In the genomic region with DNA sequence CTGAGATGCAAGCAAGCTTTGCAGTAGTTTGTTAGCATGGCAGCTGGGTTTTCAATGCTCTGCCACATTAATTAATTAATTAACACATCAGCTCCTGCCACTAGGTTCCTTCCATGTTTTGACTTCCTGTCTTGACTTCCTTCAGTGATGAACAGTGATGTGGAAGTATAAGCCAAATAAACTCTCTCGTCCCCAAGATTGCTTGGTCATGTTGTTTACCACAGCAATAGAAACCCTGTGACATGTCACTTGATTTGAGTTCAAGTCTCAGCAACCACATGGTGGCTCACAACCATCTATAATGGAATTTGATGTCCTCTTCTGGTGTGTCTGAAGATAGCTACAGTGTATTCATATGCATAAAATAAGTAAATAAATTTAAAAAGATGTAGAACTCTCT, we compare ENCODE assay signal across 14 mouse cellular contexts. TPM values are rescaled to one million over a fixed set of nuclear protein-coding genes. Genes with fewer than 3 reads are reported as not detected.
DNase-seq lines count a peak whose midpoint lies in the region; ATAC-seq and TF ChIP-seq lines count a peak whose summit lies in the region.
"Had no signal": no experiment of that assay in that cellular context is flagged by ENCODE, and none has a peak within 500 bp of the region (broad histone marks: within the 10 kb centered on the region; RNA-seq: fewer than 3 reads in every experiment).

No protein-coding gene starts in this region.

- no peak for DNase-seq in heart, embryonic 10.5 days (ENCODE audit: low spot score)
- peak; percentile 41 for DNase-seq in CD4-positive helper T cell, adult 2 months (ENCODE audit: low read depth, low spot score)
- DNase-seq in midbrain, postnatal 0 days (ENCODE audit: low spot score): no peak

- peaks cover 8% of the 10 kb centered on the region for H3K4me1 ChIP-seq in heart, embryonic 15.5 days (replicated peaks)
- no peaks in the 10 kb centered on the region for H3K4me1 ChIP-seq in heart, embryonic 10.5 days
- H3K4me1 ChIP-seq in bone marrow, adult 2 months (ENCODE audit: control insufficient read depth, insufficient read depth, low read length): peaks cover 6% of the 10 kb centered on the region
- H3K4me1 ChIP-seq in liver, embryonic 16.5 days (ENCODE audit: control insufficient read depth, low read depth, low read length): peaks cover 14% of the 10 kb centered on the region
- no peaks in the 10 kb centered on the region for H3K4me1 ChIP-seq in midbrain, postnatal 0 days (ENCODE audit: insufficient read depth, low read length)

- H3K9me3 ChIP-seq in heart, embryonic 15.5 days (replicated peaks): no peaks in the 10 kb centered on the region
- H3K9me3 ChIP-seq in heart, embryonic 10.5 days: no peaks in the 10 kb centered on the region
- no peaks in the 10 kb centered on the region for H3K9me3 ChIP-seq in liver, embryonic 16.5 days (replicated peaks; ENCODE audit: control insufficient read depth, low read length)
- H3K9me3 ChIP-seq in midbrain, postnatal 0 days (ENCODE audit: low read length): no peaks in the 10 kb centered on the region
- H3K9me3 ChIP-seq: hindbrain, embryonic 13.5 days; midbrain, embryonic 13.5 days; stomach, embryonic 15.5 days had no signal

- peaks cover 9% of the 10 kb centered on the region; the same call in 1 of the 2 replicates for H3K27me3 ChIP-seq in heart, embryonic 15.5 days
- H3K27me3 ChIP-seq in heart, embryonic 10.5 days (ENCODE audit: insufficient read depth, poor library complexity, severe bottlenecking): peaks cover 38% of the 10 kb centered on the region
- H3K27me3 ChIP-seq in liver, embryonic 16.5 days (ENCODE audit: control insufficient read depth, insufficient read depth, low read depth, low read length): no peaks in the 10 kb centered on the region
- H3K27me3 ChIP-seq in midbrain, postnatal 0 days (ENCODE audit: insufficient read depth, low read length): no peaks in the 10 kb centered on the region
- H3K27me3 ChIP-seq: stomach, embryonic 15.5 days had no signal

- no peak for TF ChIP-seq POLR2A in bone marrow, adult 2 months (IDR thresholded peaks at IDR 0.05; ENCODE audit: borderline replicate concordance, control insufficient read depth, low read depth, low read length)

- ATAC-seq in heart, embryonic 15.5 days (replicated peaks; ENCODE audit: insufficient number of reproducible peaks, insufficient read depth, low FRiP score, low read depth): no peak
- ATAC-seq in liver, embryonic 16.5 days (ENCODE audit: low read depth): peak; percentile 43
- no peak for ATAC-seq in megakaryocyte progenitor cell, adult 5-6 weeks (replicated peaks; ENCODE audit: poor library complexity)
- ATAC-seq in midbrain, postnatal 0 days (ENCODE audit: low FRiP score): no peak
- ATAC-seq: midbrain, embryonic 13.5 days had no signal

- no peak overlapping the region for H3K9ac ChIP-seq in heart, embryonic 15.5 days
- 0 out of 2 replicates have a peak overlapping the region, but pooled peaks have one; percentile 21 for H3K9ac ChIP-seq in liver, embryonic 16.5 days (ENCODE audit: low read depth, low read length)
- no peak overlapping the region for H3K9ac ChIP-seq in midbrain, postnatal 0 days (replicated peaks; ENCODE audit: low read length, poor library complexity, severe bottlenecking)
- H3K9ac ChIP-seq: midbrain, embryonic 13.5 days; stomach, embryonic 15.5 days had no signal

- TF ChIP-seq CTCF in bone marrow, adult 2 months (IDR thresholded peaks at IDR 0.05; ENCODE audit: control insufficient read depth, insufficient read depth, low read length): no peak
- TF ChIP-seq CTCF in midbrain, postnatal 0 days (IDR thresholded peaks at IDR 0.05): no peak

- H3K4me2 ChIP-seq in heart, embryonic 15.5 days: peak overlapping the region; percentile 55; the same call in 1 of the 2 replicates
- peak overlapping the region; percentile 80 for H3K4me2 ChIP-seq in liver, embryonic 16.5 days (ENCODE audit: low read depth, low read length)
- H3K4me2 ChIP-seq in midbrain, postnatal 0 days (ENCODE audit: low read depth, low read length, poor library complexity, severe bottlenecking): no peak overlapping the region

- peaks cover 19% of the 10 kb centered on the region for H3K36me3 ChIP-seq in heart, embryonic 15.5 days
- peaks cover 21% of the 10 kb centered on the region for H3K36me3 ChIP-seq in heart, embryonic 10.5 days
- peaks cover 18% of the 10 kb centered on the region for H3K36me3 ChIP-seq in liver, embryonic 16.5 days (ENCODE audit: control insufficient read depth, insufficient read depth)
- peaks cover 20% of the 10 kb centered on the region for H3K36me3 ChIP-seq in midbrain, postnatal 0 days (ENCODE audit: insufficient read depth, low read length)

- peak overlapping the region; percentile 37; the same call in 1 of the 2 replicates for H3K4me3 ChIP-seq in heart, embryonic 15.5 days
- H3K4me3 ChIP-seq in heart, embryonic 10.5 days: no peak overlapping the region
- H3K4me3 ChIP-seq in bone marrow, adult 2 months (replicated peaks; ENCODE audit: control insufficient read depth, low read depth, low read length): no peak overlapping the region
- H3K4me3 ChIP-seq in liver, embryonic 16.5 days (ENCODE audit: low read depth, low read length): no peak overlapping the region; the same call in 1 of the 2 replicates
- no peak overlapping the region for H3K4me3 ChIP-seq in midbrain, postnatal 0 days (ENCODE audit: low read depth, low read length)
- H3K4me3 ChIP-seq: hindbrain, embryonic 13.5 days had no signal

- 56% methylated on average over 1 of the region's 1 CpGs for WGBS in heart, embryonic 15.5 days
- WGBS in heart, embryonic 10.5 days: 72% methylated on average over 1 of the region's 1 CpGs
- 2% methylated on average over 1 of the region's 1 CpGs for WGBS in bone marrow, adult 2 months
- WGBS in liver, embryonic 16.5 days (ENCODE audit: insufficient replicate concordance): 26% methylated on average over 1 of the region's 1 CpGs
- WGBS in midbrain, postnatal 0 days: 77% methylated on average over 1 of the region's 1 CpGs

- H3K27ac ChIP-seq in heart, embryonic 15.5 days: no peak overlapping the region
- H3K27ac ChIP-seq in heart, embryonic 10.5 days: no peak overlapping the region
- peak overlapping the region; percentile 96 for H3K27ac ChIP-seq in bone marrow, adult 2 months (ENCODE audit: control insufficient read depth, insufficient read depth, low read depth, low read length, poor library complexity)
- peak overlapping the region; percentile 85 for H3K27ac ChIP-seq in liver, embryonic 16.5 days (ENCODE audit: low read length)
- no peak overlapping the region for H3K27ac ChIP-seq in midbrain, postnatal 0 days (ENCODE audit: low read depth, low read length)
- H3K27ac ChIP-seq: hindbrain, embryonic 13.5 days; midbrain, embryonic 13.5 days; stomach, embryonic 15.5 days had no signal

RNA-seq across cellular contexts. Expression of gene H2-D1, which starts 5.2 kb away (rescaled TPM):
- 56.6 and 101 TPM in 2 replicates for polyA plus RNA-seq in heart, embryonic 15.5 days (2015; fragmentation: Nextera tagmentation; extraction: Ambion mirVana)
- polyA plus RNA-seq in heart, embryonic 10.5 days (2016; fragmentation: Nextera tagmentation; extraction: Ambion mirVana): 22.5 and 25.0 TPM in 2 replicates
- 399 and 727 TPM in 2 replicates for polyA plus RNA-seq in bone marrow, adult 2 months (2011; ENCODE audit: insufficient read depth, insufficient read length, low replicate concordance, missing spikeins)
- 98.3 and 107 TPM in 2 replicates for polyA plus RNA-seq in liver, embryonic 16.5 days (2015; fragmentation: Nextera tagmentation; extraction: Ambion mirVana)
- 248 and 262 TPM in 2 replicates for total RNA-seq in megakaryocyte progenitor cell, adult 5-6 weeks (2015)
- total RNA-seq in megakaryocyte progenitor cell, adult 5-6 weeks (2017): 464 and 467 TPM in 2 replicates
- total RNA-seq in midbrain, postnatal 0 days (2014; rRNA removed): 75.4 and 78.0 TPM in 2 replicates
- polyA plus RNA-seq in midbrain, postnatal 0 days (2015; fragmentation: Nextera tagmentation; extraction: Ambion mirVana): 130 and 148 TPM in 2 replicates

RNA-seq across cellular contexts. Expression of gene Ddx39b, which starts 15.8 kb away (rescaled TPM):
- 213 and 268 TPM in 2 replicates for polyA plus RNA-seq in heart, embryonic 15.5 days (2015; fragmentation: Nextera tagmentation; extraction: Ambion mirVana)
- polyA plus RNA-seq in heart, embryonic 10.5 days (2016; fragmentation: Nextera tagmentation; extraction: Ambion mirVana): 367 and 489 TPM in 2 replicates
- polyA plus RNA-seq in bone marrow, adult 2 months (2011; ENCODE audit: insufficient read depth, insufficient read length, low replicate concordance, missing spikeins): 275 and 374 TPM in 2 replicates
- polyA plus RNA-seq in liver, embryonic 16.5 days (2015; fragmentation: Nextera tagmentation; extraction: Ambion mirVana): 128 and 133 TPM in 2 replicates
- 289 and 314 TPM in 2 replicates for total RNA-seq in megakaryocyte progenitor cell, adult 5-6 weeks (2015)
- 188 and 193 TPM in 2 replicates for total RNA-seq in megakaryocyte progenitor cell, adult 5-6 weeks (2017)
- 261 and 288 TPM in 2 replicates for total RNA-seq in midbrain, postnatal 0 days (2014; rRNA removed)
- 320 and 329 TPM in 2 replicates for polyA plus RNA-seq in midbrain, postnatal 0 days (2015; fragmentation: Nextera tagmentation; extraction: Ambion mirVana)

RNA-seq across cellular contexts. Expression of gene Nfkbil1, which starts 21.8 kb away (rescaled TPM):
- 7.8 and 9.1 TPM in 2 replicates for polyA plus RNA-seq in heart, embryonic 15.5 days (2015; fragmentation: Nextera tagmentation; extraction: Ambion mirVana)
- 8.4 and 10.4 TPM in 2 replicates for polyA plus RNA-seq in heart, embryonic 10.5 days (2016; fragmentation: Nextera tagmentation; extraction: Ambion mirVana)
- 9.9 and 24.9 TPM in 2 replicates for polyA plus RNA-seq in bone marrow, adult 2 months (2011; ENCODE audit: insufficient read depth, insufficient read length, low replicate concordance, missing spikeins)
- 2.8 and 2.9 TPM in 2 replicates for polyA plus RNA-seq in liver, embryonic 16.5 days (2015; fragmentation: Nextera tagmentation; extraction: Ambion mirVana)
- total RNA-seq in megakaryocyte progenitor cell, adult 5-6 weeks (2015): 1.9 and 3.1 TPM in 2 replicates
- 6.7 and 8.0 TPM in 2 replicates for total RNA-seq in megakaryocyte progenitor cell, adult 5-6 weeks (2017)
- total RNA-seq in midbrain, postnatal 0 days (2014; rRNA removed): 17.0 and 18.5 TPM in 2 replicates
- 11.2 and 12.3 TPM in 2 replicates for polyA plus RNA-seq in midbrain, postnatal 0 days (2015; fragmentation: Nextera tagmentation; extraction: Ambion mirVana)

RNA-seq across cellular contexts. Expression of gene Atp6v1g2, which starts 23.9 kb away (rescaled TPM):
- 8.9 and 9.4 TPM in 2 replicates for polyA plus RNA-seq in heart, embryonic 15.5 days (2015; fragmentation: Nextera tagmentation; extraction: Ambion mirVana)
- polyA plus RNA-seq in heart, embryonic 10.5 days (2016; fragmentation: Nextera tagmentation; extraction: Ambion mirVana): 6.5 and 10.1 TPM in 2 replicates
- polyA plus RNA-seq in bone marrow, adult 2 months (2011; ENCODE audit: insufficient read depth, insufficient read length, low replicate concordance, missing spikeins): 4.1 and 9.9 TPM in 2 replicates
- 0.58 and 1.0 TPM in 2 replicates for polyA plus RNA-seq in liver, embryonic 16.5 days (2015; fragmentation: Nextera tagmentation; extraction: Ambion mirVana)
- 4.1 and 6.9 TPM in 2 replicates for total RNA-seq in megakaryocyte progenitor cell, adult 5-6 weeks (2015)
- total RNA-seq in megakaryocyte progenitor cell, adult 5-6 weeks (2017): 1.1 and 2.4 TPM in 2 replicates
- 109 and 117 TPM in 2 replicates for total RNA-seq in midbrain, postnatal 0 days (2014; rRNA removed)
- 210 and 232 TPM in 2 replicates for polyA plus RNA-seq in midbrain, postnatal 0 days (2015; fragmentation: Nextera tagmentation; extraction: Ambion mirVana)

RNA-seq across cellular contexts. Expression of gene Gm16181, which starts 36.7 kb away (rescaled TPM):
- polyA plus RNA-seq in heart, embryonic 15.5 days (2015; fragmentation: Nextera tagmentation; extraction: Ambion mirVana): 0.35 and 0.48 TPM in 2 replicates
- 0.30 TPM in 1 of 2 replicates, not detected in the other for polyA plus RNA-seq in heart, embryonic 10.5 days (2016; fragmentation: Nextera tagmentation; extraction: Ambion mirVana)
- polyA plus RNA-seq in bone marrow, adult 2 months (2011; ENCODE audit: insufficient read depth, insufficient read length, low replicate concordance, missing spikeins): not detected in 2 replicates
- not detected in 2 replicates for polyA plus RNA-seq in liver, embryonic 16.5 days (2015; fragmentation: Nextera tagmentation; extraction: Ambion mirVana)
- not detected in 2 replicates for total RNA-seq in megakaryocyte progenitor cell, adult 5-6 weeks (2015)
- total RNA-seq in megakaryocyte progenitor cell, adult 5-6 weeks (2017): not detected in 2 replicates
- not detected in 2 replicates for total RNA-seq in midbrain, postnatal 0 days (2014; rRNA removed)
- polyA plus RNA-seq in midbrain, postnatal 0 days (2015; fragmentation: Nextera tagmentation; extraction: Ambion mirVana): 0.33 TPM in 1 of 2 replicates, not detected in the other
- total RNA-seq: adrenal gland, adult 2 months; left cerebral cortex, postnatal 25 days; neutrophil, adult 5-6 weeks had no signal
- polyA plus RNA-seq: lung, postnatal 0 days had no signal

Comparison
In these comparisons a context has a peak if more than half of its experiments do, and no peak if none do; other contexts are left out.
1. H3K27ac ChIP-seq: peak in bone marrow, adult 2 months (single experiment) and liver, embryonic 16.5 days (single experiment); none in heart, embryonic 15.5 days (single experiment), heart, embryonic 10.5 days (single experiment) and midbrain, postnatal 0 days (single experiment).